Mouse (Mus musculus): ENCODE measurements around the gene Gpld1.

DNA sequence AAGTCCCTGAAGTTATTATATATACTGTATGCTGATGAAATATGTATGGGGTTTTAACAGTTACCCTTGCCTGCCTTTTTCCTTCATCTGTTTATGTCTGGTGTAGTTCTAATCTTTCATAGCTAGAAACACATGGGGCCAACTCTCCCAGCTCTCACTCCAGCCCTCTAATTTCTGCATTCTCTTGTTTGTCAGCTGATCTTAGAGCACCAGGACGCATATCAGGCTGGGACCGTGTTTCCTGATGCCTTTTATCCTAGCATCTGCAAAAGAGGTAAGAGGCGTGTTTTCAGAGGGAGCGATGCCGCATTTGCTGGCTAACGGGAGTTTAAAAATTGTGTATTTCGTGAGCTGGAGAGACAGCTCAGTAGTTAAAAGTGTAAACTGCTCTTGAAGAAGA, 9.7 kb downstream of the Gpld1 start:
- TF ChIP-seq CTCF (IDR thresholded peaks at IDR 0.05; ENCODE audit: extremely low read depth, insufficient read depth, insufficient read length, insufficient replicate concordance) (no peak), POLR2A (IDR thresholded peaks at IDR 0.05; ENCODE audit: low read depth, low read length) (no peak)
